Mouse (Mus musculus) midbrain, embryonic 13.5 days (tissue): ENCODE measurements around the gene Ube2o. TPM values are rescaled to one million over a fixed set of nuclear protein-coding genes. Genes with fewer than 3 reads are reported as not detected.

ENCODE experiments used
- polyA plus RNA-seq: library from polyadenylated mRNA; unstranded; fragments of >200 nt; fragmentation: Nextera tagmentation; extraction: Ambion mirVana; gene quantifications from 2 replicates; pipeline ENCODE4 v1.2.1, GENCODE M21; 2015

The Ube2o gene
- polyA plus RNA-seq, 1 experiment from 2014 or later = 12.3 TPM

Other genes with a start within 250 kb of the Ube2o start
- 6.2 and 12.4 TPM in 2 replicates for gene Foxj1, start 246.0 kb downstream of the Ube2o start, polyA plus RNA-seq
- gene Rnf157, start 168.4 kb downstream of the Ube2o start, polyA plus RNA-seq = 25.7 and 31.3 TPM in 2 replicates
- 47.7 and 50.3 TPM in 2 replicates for gene Ubald2, start 147.4 kb downstream of the Ube2o start, polyA plus RNA-seq
- gene Qrich2, start 115.2 kb downstream of the Ube2o start, polyA plus RNA-seq = not detected in 2 replicates
- 175 and 187 TPM in 2 replicates for gene Prpsap1, start 87.2 kb downstream of the Ube2o start, polyA plus RNA-seq
- 3.1 and 3.2 TPM in 2 replicates for gene Sphk1, start 50.5 kb downstream of the Ube2o start, polyA plus RNA-seq
- gene Aanat, start 5.0 kb upstream of the Ube2o start, polyA plus RNA-seq = 0.22 and 0.34 TPM in 2 replicates
- gene Rhbdf2, start 45.6 kb upstream of the Ube2o start, polyA plus RNA-seq = 0.76 and 0.77 TPM in 2 replicates
- gene Prcd, start 72.1 kb upstream of the Ube2o start, polyA plus RNA-seq = 1.0 and 1.2 TPM in 2 replicates
- 8.8 TPM in 2 replicates for gene Cygb, start 72.9 kb upstream of the Ube2o start, polyA plus RNA-seq
- not detected in 2 replicates for gene St6galnac1, start 194.1 kb upstream of the Ube2o start, polyA plus RNA-seq
- gene Mxra7, start 246.6 kb upstream of the Ube2o start, polyA plus RNA-seq = 32.5 and 40.4 TPM in 2 replicates